8 mouse cellular contexts compared by ENCODE assay signal in the genomic region with DNA sequence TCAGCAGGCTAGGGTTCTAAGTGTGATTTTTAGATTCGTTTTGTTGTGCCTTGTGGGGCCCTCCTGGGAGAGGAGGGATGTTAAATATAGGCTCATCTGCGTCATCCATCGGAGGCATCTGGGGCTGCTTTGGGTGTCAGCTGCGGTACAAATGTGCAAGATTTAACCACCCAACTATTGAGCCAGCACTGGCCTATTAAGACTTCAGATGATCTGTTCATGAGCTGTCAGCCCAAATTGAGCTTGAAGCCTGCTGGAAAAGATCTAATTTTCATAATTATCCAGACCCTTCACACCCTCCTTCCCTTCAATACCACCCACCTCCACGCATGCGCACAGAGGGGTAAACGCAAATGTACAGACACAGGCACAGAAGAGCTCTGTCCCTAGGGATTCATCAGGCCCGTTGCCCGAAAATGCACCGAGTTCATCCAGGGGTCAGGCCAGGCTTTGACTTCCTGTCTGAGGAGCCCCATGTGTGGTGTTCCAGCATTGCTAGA.
DNase-seq lines count a peak whose midpoint lies in the region; ATAC-seq lines count a peak whose summit lies in the region.

No protein-coding gene starts in this region.

- no peak overlapping the region for H3K27ac ChIP-seq in intestine, embryonic 15.5 days
- peak overlapping the region; percentile 83 for H3K27ac ChIP-seq in neural tube, embryonic 14.5 days (ENCODE audit: low read depth, low read length)

- no peak overlapping the region for H3K4me3 ChIP-seq in intestine, embryonic 15.5 days (replicated peaks)
- no peak overlapping the region for H3K4me3 ChIP-seq in neural tube, embryonic 14.5 days (ENCODE audit: low read depth, low read length)

- peak; percentile 38 for DNase-seq in R1 (ENCODE audit: low read depth, low spot score)
- peak; percentile 80 for DNase-seq in embryo, embryonic 10 days (ENCODE audit: low spot score)
- DNase-seq in gastrocnemius, adult 8-10 months (ENCODE audit: low spot score in 2 of 2): peak; percentile 2 to 20
- peak; percentile 54 to 56 for DNase-seq in left cerebral cortex, postnatal 14 days (ENCODE audit: low spot score in 2 of 2)
- no peak for DNase-seq in urinary bladder, postnatal 25 days (ENCODE audit: low spot score)
- no peak for DNase-seq in thymus, adult 18-20 months

- 46% methylated on average over 10 of the region's 10 CpGs for WGBS in intestine, embryonic 15.5 days
- WGBS in neural tube, embryonic 14.5 days: 8% methylated on average over 10 of the region's 10 CpGs

- H3K9ac ChIP-seq in intestine, embryonic 15.5 days: no peak overlapping the region
- no peak overlapping the region for H3K9ac ChIP-seq in neural tube, embryonic 14.5 days (replicated peaks; ENCODE audit: low read depth, low read length)

- no peaks in the 10 kb centered on the region for H3K27me3 ChIP-seq in intestine, embryonic 15.5 days (replicated peaks)
- no peaks in the 10 kb centered on the region for H3K27me3 ChIP-seq in neural tube, embryonic 14.5 days (ENCODE audit: control insufficient read depth, insufficient read depth, low read length)

- ATAC-seq in intestine, embryonic 15.5 days: peak; percentile 54; the same call in 1 of the 2 replicates
- ATAC-seq in neural tube, embryonic 14.5 days (ENCODE audit: low read depth): 0 out of 2 replicates have a peak, but pooled peaks have one; percentile 48

- intact Hi-C loops in left cerebral cortex, postnatal 14 days (cut with DNase I): no loop called here

- no peaks in the 10 kb centered on the region for H3K9me3 ChIP-seq in intestine, embryonic 15.5 days
- no peaks in the 10 kb centered on the region for H3K9me3 ChIP-seq in neural tube, embryonic 14.5 days (ENCODE audit: control insufficient read depth, low read length)

- no peak overlapping the region for H3K4me2 ChIP-seq in intestine, embryonic 15.5 days (replicated peaks)
- H3K4me2 ChIP-seq in neural tube, embryonic 14.5 days (ENCODE audit: low read depth, low read length): no peak overlapping the region

- H3K4me1 ChIP-seq in intestine, embryonic 15.5 days (replicated peaks): peaks cover 13% of the 10 kb centered on the region; the same call in 1 of the 2 replicates
- H3K4me1 ChIP-seq in neural tube, embryonic 14.5 days (ENCODE audit: control insufficient read depth, insufficient read depth, low read length): peaks cover 50% of the 10 kb centered on the region

- H3K36me3 ChIP-seq in intestine, embryonic 15.5 days: no peaks in the 10 kb centered on the region
- no peaks in the 10 kb centered on the region for H3K36me3 ChIP-seq in neural tube, embryonic 14.5 days (ENCODE audit: control insufficient read depth, insufficient read depth, low read length)

Comparison
In these comparisons a context has a peak if more than half of its experiments do, and no peak if none do; other contexts are left out.
1. DNase-seq: peak in R1 (single experiment), embryo, embryonic 10 days (single experiment), gastrocnemius, adult 8-10 months (2 of 2) and left cerebral cortex, postnatal 14 days (2 of 2); none in urinary bladder, postnatal 25 days (single experiment) and thymus, adult 18-20 months (0 of 2).